Mouse (Mus musculus) hematopoietic stem cell, adult 5-6 weeks (primary cell): ENCODE data around the gene Gpbp1l1. TPM values are rescaled to one million over a fixed set of nuclear protein-coding genes. Genes with fewer than 3 reads are reported as not detected.

Source experiments
- ATAC-seq, 2 experiments: fragments of 125-278 bp in 1 of 2; replicated peaks in 1 of 2; 2 replicates each; pipeline ENCODE4 v1.8.0; 2016 to 2017; ENCODE audit warnings: inconsistent platforms in 2 of 2, mild to moderate bottlenecking in 2 of 2, moderate number of reproducible peaks in 2 of 2, low read depth in 1 of 2, moderate TSS enrichment in 1 of 2; ENCODE audit not compliant: low FRiP score in 2 of 2, poor library complexity in 2 of 2, severe bottlenecking in 2 of 2, insufficient read depth in 1 of 2, low TSS enrichment in 1 of 2
- total RNA-seq: library from RNA; stranded (forward); fragments of 172-1452, 232-1000 nt; gene quantifications from 2 replicates; pipeline ENCODE4 v1.2.3, GENCODE M21; 2017

Gene Gpbp1l1
- 190 and 203 TPM in 2 replicates for total RNA-seq

DNA sequence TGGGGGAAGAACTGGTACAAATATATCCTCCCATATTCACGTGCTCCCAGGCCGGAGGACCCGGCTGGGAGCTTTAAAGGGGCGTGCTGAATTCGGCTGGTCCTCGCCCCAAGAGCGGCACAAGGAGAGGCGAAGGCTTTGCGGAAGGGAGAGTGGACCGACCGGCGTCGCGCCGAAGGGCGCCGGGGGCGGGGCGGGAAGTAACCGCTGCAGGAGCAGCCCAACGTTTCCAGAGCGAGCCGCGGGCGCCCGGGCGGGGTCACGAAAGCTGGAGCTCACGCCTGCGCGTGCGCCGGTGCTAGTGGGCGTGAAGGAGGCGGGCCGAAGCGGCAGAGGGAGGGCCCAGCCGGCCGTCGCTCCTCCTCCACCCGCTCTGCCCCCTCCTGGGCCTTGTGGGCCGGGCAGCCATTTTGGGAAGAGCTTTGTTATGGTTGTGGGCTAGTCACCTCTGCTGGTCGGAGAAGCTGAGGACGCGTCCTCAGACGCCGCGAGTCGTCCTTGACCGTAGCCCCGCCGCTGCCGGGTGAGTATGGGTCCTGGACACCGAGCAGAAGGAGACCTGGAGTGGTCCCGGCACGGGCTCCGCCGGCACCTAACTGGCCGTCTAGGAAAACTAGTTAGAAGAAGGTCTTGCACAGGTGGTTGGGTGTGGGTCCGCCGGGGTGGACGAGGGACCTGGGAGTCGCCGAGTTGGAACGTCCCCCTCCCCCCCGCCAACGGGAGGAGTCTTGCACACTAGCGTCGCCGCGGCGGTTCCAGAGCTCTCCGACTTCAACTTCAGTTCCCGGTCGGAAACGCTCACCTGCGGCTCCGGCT is at the start of gene Gpbp1l1:
Gene Gpbp1l1 (plus strand): TSS at position 353 of the 816 bp plus-strand sequence.
- peak; percentile 77 to 89 for ATAC-seq

DNA sequence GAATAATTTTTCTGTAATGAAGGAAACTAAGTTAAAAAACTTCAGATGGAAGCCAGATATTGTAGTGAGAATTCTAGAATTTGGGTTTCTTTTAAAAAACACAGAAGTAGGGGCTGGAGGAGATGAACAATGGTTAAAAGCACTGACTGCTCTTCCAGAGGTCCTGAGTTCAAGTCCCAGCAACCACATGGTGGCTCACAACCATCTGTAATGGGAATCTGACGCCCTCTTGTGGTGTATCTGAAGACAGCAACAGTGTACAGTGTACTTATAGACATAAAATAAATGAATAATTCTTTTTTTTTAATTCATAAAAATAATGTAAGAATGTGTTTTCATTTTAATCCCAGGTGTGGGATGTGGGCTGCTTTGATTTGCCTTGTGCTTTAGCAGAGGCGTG is 26.3 kb upstream of the Gpbp1l1 start:
- no peak for ATAC-seq

DNA sequence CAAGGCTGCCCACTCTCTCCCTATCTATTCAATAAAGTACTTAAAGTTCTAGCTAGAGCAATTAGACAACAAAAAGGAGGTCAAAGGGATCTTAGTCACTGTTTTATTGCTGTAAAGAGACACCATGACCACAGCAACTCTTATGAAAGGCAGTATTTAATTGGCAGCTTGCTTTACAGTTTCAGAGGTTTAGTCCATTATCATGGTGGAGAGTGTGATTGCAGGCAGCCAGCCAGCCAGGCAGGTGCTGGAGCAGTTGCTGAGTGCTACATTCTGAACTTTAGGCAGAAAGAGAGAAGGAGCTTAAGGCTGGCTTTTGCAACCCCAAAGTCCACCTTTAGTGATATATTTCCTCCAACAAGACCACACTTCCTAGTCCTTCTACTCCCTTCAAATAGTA is 21.1 kb upstream of the Gpbp1l1 start:
- ATAC-seq: no peak

DNA sequence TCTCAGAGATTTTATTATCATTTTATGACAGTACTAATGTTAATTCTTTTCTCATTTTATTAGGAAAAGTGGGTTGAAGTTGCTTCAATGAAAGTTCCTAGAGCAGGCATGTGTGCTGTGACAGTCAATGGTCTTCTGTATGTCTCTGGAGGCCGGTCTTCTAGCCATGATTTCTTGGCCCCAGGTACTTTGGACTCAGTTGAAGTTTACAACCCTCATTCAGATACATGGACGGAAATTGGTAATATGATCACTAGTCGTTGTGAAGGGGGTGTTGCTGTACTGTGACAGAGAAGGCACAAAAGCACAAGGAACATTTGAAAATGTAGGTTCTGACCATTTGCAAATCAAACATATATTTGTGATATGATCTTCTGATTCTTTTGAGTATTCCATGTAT is 19.7 kb upstream of the Gpbp1l1 start:
- ATAC-seq: no peak

DNA sequence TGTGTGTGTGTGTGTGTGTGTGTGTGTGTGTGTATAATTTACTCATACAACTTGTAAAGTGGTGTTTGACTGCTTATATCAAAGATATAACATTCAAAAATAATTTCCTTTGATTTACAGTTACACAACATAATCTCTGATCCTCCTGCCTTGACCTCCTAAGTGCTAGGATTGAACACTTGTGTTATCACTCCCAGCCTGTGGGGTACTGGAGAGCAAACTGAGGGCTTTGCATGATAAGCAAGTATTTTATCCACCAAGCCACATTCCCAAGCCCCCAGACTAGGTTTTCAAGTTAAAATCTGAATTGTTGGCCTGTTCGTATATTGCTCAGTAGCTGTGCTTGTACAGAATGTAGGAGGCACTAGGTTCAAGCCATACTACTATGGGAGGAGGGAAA is 7.0 kb upstream of the Gpbp1l1 start:
- no peak for ATAC-seq

DNA sequence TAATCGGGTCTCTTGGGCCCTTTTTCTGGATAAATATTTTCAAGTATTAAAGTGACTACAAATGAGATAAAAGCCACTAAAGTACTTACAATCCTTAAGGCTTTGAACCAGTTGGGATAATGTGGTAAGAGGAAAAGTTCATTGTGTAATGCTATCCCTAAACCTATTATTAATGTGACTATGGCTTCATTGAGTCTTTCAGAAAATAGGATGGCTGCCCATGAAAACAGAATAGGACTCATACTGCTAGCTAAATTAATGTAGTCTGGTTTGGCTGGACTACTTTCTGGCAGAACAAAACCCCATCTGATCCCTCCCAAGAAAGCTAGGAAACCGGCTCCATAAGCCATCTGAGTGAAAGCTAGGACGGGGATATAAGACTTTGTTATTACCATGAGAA is 4.4 kb upstream of the Gpbp1l1 start:
- ATAC-seq: no peak

DNA sequence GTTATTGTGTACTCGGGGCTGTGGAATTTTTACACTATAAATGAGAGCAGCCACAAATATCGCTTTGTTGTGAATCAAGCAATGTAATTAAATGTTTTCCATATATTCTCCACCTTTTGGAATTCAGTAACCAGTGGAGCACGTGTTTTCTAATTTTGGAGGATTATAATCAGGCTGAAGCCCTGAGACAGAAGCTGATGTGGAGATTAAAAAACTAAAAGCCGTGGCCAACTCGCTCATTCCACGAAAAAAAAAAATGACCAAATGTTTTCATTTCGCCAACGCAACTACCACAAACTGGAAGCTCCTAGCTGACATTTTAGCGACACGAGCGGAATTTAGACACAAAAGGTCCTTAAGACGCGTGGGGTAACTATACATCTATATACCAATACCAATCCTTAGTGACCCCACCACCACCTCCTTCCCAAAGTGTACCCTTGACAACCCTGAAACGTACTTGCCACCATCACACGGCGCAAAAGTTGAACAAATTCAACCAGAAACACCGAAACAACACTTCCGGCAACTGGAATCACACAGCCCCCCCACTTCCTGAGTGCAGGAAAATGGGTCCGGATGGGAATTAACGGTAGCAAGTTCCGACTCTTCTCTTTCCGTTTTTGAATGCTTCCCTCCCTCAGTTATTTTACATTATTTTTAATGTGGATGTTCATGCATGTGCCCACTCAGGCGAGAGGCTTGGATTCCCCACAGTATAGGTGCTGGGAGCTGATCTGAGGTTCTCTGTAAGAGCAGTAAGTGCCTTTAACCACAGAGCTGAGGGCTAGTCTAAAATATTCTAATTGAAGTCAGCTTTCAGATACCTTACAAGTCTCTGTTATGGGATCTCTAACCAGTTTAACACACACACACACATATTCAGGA is 1.8 kb upstream of the Gpbp1l1 start, which contains the start of gene Tmem69:
Gene Tmem69 (minus strand): TSS at position 524 of the 888 bp plus-strand sequence.
- 0 out of 4 replicates have a peak, but pooled peaks of 1 of the 2 experiments have one; percentile 1 for ATAC-seq

DNA sequence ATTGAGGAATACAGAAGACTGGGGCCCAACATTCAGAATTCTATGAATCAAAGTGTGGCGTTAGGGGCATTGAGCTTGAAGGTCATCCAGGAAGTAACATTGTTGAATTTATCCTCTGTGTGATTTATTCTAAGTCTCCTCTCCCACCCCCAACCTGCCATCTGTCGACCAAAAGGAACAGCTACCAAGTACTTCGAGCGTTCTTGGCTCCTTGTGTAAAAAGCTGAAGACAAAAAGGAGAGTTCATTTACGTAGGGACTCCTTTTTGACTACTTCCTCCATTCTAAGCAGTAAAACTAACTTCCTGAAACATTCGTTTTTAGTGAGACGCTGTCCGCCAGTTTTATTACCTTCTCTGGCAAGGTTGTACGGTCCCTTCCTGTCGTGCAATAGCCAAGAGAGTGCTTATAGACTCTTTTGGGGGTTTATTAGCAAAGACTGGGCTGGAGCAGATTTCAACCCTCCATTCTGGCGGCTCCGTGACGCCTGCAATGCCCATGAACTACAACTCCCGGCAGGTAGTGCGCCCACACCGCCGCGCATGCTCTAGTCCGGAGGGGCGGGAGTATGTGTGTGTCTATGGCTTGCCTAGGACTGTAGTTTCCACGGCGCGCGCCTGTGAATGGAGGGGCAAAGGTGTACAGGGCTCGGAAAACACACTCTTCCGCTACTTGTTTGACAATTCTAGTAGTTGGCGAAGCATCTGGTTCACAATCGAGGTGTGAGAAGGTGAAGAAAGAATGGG is 725 bp upstream of the Gpbp1l1 start:
- ATAC-seq: peak; percentile 89

DNA sequence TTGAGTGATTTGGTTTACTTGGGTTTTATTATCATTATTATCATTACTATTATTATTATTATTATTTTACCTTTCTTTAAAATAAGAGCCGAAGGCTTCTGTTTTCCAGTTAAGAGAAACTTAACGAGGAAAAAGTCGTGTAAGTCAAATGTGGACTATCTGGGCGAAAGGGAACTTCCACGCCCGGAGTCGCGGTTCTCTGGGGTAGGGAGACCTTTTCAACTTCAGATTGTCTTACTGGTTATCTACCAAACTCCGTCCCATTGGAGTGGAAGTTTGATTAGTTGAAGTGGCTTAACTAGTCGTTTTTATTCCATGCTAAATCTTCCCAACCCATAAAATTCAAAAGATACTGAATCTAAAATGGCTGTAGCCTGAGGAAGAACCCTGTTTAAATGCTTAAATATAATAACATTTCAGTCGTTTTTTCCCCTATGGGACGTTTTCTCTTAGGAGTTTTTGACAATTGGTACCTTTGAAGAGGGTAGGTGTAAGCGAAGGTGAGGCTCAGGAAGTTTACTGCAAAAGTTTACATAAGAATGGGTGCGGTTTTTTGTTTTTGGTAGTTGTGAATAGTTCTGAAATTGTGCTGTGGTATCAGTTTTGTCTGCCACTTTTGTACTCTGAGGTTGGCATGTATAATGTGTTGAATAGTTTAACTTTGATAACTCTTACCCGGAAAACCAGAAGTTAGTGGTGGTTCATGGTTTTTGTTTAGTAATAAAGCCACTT is 859 bp downstream of the Gpbp1l1 start:
- ATAC-seq: no peak

DNA sequence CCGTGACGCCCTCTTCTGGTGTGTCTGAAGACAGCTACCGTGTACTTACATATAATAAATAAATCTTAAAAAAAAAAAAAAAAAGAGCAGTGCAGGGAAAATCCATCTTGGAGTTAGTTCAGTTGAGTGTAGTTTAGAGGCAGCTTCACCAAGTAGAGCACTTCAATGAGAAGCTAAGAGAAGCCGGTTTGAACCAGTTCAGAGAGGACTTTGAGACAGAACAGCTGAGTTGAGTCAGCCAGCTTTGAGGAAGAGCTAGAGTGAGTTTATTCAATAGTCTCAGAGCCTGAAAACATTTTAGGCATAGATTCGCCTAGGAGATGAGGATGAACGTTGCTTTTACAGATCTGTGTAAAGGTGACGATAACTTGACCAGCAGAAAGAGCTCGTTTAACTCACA is 38.3 kb downstream of the Gpbp1l1 start:
- no peak for ATAC-seq

DNA sequence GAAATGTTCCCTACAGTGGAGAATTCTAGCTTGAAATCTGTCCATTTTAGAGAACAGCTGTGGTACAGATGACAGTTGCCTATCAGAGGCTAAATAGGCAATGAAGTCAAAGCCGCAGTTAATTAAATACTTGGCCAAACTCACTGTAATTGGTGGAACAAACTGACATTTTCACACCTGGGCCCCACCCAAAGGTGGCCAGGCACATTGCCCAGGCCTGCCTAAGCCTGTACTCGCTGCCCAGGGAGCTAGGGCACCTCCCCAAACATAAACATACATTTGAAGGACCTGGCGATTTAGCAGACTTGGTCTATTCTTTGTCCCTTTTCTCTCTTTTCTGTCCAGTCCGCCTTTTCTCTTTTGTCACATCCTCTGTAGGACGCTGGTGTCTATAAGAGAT is 38.9 kb downstream of the Gpbp1l1 start, which contains the start of gene Ccdc17:
Gene Ccdc17 (plus strand): TSS at position 276 of the 400 bp plus-strand sequence.
- ATAC-seq: no peak

DNA sequence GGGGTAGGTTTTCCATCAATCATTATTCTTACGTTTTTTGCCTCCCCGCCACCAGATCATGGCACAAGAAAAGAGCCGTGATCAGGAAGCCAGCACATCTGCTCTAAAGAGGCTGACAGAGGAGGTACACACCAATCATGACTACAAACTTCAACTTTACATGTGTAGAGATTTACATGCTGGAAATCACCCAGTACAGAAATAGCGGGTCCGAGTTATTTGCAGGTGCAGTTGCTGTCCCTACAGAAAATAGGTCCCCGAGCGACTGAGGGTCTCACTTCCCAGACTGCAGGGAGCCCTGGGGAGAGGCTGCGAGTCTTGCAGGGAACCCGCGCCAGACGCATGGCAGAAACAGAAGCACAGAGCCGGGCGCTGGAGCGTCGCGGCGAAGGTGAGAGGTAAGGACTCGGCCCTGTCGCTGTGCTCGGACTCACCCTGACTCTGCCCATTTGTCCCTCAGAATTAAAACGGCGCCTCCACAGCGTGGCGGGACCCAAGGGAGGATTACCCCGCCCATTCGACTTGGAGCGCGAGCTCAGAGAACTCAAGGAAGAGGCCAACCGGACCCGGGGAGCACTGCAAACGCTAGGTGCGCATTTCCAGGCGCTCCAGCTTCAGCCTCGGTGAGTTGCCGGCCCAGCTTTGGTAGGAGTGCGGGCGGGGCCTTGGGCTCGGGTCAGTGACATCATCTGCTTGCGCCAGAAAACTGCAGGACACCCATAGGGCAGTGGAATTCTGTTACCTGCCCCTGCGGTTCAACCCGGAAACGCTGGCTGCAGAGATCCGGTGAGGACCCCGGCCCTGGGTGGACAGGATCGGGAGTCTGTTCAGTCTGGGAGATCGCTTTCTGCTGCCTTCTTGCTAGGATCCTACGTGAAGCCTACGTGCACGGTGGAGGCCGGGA is 39.8 kb downstream of the Gpbp1l1 start:
- ATAC-seq: peak; percentile 95 to 96

DNA sequence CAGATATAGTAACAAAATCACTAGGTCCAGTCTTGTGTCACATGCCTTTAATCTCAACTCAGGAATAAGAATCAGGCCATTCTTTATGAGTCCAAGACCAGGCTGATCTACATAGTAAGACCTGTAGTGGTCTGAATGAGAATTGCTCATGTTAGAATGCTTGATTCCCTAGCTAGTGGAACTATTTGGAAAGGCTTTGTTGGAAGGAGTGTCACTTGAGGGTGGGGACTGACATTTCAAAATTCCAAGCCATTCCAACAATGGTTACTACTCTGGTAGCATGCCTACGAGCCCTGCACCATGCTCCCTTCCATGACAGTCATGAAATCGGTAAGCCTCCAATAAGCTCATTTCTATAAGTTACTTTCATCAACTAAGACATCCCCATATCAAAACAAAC is 55.2 kb downstream of the Gpbp1l1 start:
- no peak for ATAC-seq

DNA sequence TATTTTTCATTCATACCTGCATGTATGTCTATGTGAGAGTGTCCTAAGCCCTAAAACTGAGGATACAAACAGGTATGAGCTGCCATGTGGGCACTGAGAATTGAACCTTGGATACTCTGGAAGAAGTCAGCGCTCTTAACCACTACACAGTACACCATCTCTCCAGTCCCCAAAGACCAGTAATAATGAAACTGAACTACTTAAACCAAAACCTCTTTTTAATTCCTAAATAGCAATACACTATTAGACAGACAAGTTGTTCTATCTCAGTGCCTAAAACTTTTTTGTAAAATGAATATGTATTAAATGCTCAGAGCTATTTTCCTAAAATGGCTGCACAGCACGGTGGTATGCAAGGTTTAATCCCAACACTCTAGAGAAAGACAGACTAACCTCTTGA is 57.8 kb downstream of the Gpbp1l1 start:
- ATAC-seq: no peak

DNA sequence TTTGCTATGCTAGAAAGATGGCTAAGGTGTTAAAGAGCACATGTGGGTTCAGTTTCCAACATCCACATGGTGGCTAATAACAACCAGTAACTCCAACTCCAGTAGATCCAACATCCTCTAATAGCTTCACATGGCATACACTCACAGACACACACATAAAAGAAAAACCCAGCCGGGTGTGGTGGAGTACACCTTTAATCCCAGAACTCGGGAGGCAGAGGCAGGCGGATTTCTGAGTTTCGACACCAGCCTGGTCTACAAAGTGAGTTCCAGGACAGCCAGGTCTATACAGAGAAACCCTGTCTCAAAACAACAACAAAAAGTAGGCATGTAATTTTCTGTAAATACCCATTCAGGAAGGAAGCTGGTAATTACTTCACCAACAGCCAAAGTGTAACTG is 67.4 kb downstream of the Gpbp1l1 start:
- no peak for ATAC-seq
